Mouse (Mus musculus) CD4-positive helper T cell, adult 2 months (primary cell): ENCODE data around the gene Nsdhl.

Experiments
- DNase-seq: peaks from one replicate; pipeline ENCODE4 v3.0.0-alpha.2; 2012; ENCODE audit warnings: low read depth, missing footprints, low spot score

Nsdhl gene

DNA sequence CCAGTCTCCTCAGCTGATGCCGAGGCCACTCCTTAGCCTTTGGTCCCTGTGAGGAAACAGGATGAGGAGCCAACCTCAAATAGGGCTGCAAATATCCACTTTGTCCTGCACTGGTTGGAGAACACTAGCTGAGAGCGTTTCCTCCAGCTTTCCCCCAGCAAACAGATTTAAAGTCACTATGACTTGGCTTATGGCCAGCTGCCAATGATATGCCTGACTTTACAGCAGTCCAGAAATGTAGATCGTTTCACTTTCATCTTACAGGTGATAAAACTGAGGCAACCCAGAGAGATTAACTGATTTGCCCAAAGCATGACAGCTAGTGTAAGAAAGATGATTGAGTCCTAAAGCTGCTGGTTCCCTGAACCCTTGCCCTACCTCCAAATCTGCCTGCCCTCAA, 77.2 kb downstream of the Nsdhl start:
- no peak for DNase-seq

DNA sequence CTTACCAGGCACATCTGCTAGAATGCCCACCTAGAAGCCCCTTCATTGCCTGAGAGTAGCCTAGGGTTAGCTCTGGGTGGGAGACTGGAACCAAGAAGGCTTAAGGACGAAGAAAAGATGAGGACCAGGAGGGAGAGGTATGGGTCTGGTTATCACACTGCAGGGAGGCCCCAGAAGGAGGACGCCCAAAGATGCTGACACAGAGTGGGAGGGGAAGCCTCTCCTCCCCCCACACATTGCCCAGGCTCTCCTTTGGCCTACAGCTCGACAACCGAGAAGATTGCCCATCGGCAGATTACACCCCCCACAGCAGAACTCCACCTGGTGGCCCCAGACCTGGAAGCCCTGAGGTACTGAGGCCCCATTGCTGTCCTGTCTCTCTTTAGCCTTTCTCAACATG, 84.8 kb downstream of the Nsdhl start:
- DNase-seq = no peak

DNA sequence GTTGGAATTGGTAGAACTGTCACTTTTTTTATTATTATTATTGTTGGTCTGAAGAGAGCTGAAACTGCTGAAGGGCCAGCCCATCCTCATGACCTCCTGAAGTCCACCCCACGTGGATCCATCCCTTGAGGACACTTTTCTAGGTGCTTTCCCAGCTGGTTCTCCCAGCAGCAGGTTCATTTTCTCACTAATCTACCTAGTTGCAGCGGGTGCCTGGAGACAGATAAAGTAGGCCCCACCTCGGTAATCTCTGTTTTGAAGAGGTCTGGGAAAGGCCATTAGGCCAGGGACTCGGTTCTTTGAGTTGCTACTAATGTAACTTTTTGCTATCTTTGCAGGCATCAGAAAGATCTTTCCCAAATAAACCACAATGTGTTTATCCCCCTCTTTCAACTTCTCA, 87.3 kb downstream of the Nsdhl start:
- no peak for DNase-seq

DNA sequence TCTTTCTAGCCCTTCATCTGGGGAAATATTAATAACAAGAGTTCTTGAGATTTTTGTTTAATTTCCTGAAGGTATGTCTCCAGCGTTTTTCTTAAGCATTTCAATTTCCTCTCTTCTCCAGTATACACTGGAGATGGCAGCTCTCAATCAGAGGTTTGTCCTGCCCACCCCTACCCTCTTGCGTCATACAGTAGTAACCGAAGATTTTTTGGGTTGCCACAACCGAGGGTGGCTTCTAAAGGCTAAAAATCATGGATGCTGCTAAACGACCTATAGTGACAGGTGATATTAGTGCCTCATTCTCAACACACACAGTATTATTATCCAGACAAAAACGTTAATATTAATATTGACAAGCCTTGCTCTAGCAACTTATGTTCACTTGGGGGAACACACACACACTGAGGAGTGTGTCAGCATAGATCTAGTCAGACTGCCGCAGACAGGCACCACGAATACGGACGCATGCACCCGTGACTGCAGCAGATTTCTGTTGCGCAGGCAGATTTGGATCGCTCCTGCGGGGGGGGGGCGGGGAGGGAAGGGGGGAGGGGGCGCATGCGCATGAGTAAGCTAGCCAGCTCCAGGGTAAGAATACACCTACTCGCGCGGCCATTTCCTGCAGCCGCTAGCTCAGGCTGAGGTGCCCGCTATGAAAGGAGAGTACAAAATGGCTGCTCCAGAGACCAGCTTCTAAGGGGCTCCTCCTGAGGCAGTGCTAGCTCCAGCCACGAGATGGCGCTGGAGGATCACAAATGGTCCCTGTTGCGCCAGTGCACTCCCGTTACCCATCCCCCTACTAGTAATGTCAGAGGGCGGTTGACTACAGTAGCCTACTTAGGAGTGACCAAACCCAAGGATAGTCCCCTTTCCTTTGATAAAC, 89.5 kb downstream of the Nsdhl start:
- DNase-seq = peak; percentile 93
